Mouse (Mus musculus): ENCODE data around the gene Micall1.

GRCm38 (mm10) chr15:79073752-79074151, 34.9 kb upstream of the Micall1 start:
- TF ChIP-seq CTCF (IDR thresholded peaks at IDR 0.05; ENCODE audit: extremely low read depth, insufficient read length, insufficient replicate concordance, low read depth, low read length): no peak
- TF ChIP-seq POLR2A (IDR thresholded peaks at IDR 0.05; ENCODE audit: low read depth, low read length): no peak

Data from small intestine, adult 2 months (tissue).